Mouse (Mus musculus) liver, embryonic 14.5 days (tissue): ENCODE results near the gene Rsph1.

Experiments
- CTCF ChIP-seq: IDR thresholded peaks from 2 replicates; pipeline ENCODE4 v1.5.1; 2016; ENCODE audit warnings: antibody characterized with exemption, low read depth, control low read depth
- EP300 ChIP-seq: IDR thresholded peaks from 2 replicates; pipeline ENCODE4 v1.6.1; 2016; ENCODE audit warnings: antibody characterized with exemption, low read depth

DNA sequence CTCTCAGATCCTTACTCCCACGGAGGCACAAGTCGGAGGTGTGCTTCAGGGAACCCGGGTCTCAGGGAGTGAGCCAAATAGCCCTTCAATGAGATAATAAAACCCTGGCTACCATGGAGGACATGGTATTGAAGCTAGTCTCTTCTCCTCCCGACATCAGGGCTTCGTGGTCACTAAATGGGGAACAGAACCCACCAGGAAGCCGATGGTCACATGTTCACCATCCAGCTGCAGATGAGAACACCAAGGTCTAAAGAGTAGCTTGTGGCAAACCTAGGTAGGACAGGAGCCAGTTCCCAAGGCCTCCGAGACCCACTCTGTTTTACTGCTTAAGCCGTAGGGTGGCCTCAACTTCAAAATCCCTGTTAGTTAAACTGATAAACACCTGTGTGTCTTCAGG lies 68.5 kb downstream of the Rsph1 start:
- TF ChIP-seq CTCF: no peak
- TF ChIP-seq EP300: no peak
